Mouse (Mus musculus) B cell, adult 2 months (primary cell): ENCODE results near the gene Vmn1r221.
"Not testable (repeated sequence)": the region's sequence is repeated elsewhere in the genome, so short reads cannot be mapped to it uniquely, and the experiment has no call there.

Source experiments
- DNase-seq, 2 experiments: peaks; one replicate each; pipeline ENCODE4 v3.0.0; 2022

The Vmn1r221 gene

DNA sequence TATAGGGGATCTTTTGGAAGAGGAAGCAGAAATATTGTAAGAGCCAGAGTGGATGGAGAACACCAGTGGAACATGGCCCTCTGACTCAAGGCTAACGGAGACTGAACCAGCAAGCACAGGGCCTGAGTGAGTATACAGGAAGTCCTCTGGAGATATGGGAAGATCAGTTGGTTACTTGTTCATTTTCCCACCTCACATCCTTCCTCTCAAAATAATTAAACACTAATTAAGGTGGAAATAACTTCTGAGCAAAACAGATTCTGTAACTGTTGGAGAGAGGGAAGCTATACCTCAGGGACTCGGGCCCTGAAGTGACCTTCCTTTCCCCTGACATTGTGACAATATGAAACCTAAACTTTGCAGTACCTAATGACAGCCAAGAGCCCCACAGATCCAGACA lies at the start of gene Vmn1r221:
Gene Vmn1r221 (plus strand): TSS at position 301 of the 400 bp plus-strand sequence.
- DNase-seq = not testable (repeated sequence)

DNA sequence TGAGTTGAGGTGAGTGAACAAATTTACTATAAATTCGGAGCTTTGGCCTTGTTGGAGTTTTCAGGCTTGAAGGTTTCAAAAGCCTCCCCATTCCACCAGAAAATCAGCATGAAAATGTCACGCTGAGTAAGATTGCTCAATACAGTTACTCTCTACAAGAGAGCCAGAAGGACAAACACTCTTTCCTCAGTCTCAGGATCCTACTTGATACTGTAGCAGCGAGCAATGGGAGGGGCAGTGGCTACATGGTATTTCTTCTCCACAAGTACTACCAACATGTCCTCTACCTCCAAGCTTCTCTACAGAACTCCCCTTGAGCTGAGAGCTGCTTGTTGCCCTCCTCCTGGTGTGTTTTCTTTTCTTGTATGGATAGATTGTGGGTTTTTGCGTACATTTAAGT lies 47.5 kb upstream of the Vmn1r221 start:
- DNase-seq = not testable (repeated sequence)

DNA sequence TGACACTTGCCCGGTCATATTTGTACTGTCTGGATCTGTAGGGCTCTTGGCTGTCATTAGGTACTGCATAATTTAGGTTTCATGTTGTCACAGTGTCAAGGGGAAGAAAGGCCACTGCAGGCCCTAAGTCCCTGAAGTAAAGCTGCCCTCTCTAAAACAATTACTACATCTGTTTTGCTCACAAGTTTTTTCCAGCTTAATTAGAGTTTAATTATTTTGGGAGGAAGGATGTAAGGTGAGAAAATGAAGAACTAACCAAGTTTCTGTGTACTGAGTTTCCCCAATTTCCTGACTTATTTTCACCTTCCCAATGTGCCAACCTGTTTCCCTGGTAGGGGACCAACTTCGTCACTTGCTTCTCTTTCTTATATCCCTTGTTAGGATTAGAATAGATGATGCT lies 26.1 kb upstream of the Vmn1r221 start, which contains the start of gene Vmn1r220:
Gene Vmn1r220 (minus strand): TSS at position 101 of the 400 bp plus-strand sequence.
- DNase-seq = no peak

DNA sequence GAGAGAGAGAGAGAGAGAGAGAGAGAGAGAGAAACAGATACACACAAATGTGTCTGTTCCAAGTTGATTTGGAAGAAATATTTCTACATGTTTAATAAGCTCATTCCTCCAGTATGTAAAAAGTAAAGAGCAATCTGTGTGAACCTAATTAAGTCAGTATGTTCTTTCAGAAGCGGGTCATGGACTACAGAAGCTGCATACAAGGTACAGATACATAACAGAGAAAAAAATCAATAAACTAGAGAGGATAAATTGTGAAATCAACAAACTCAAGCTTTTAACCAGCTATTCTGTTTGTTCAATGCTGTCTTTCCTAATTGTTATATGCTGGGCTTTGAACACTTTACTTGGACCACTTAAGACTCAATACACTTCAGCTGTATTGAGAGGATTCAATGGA lies 10.0 kb upstream of the Vmn1r221 start:
- DNase-seq = not testable (repeated sequence)

DNA sequence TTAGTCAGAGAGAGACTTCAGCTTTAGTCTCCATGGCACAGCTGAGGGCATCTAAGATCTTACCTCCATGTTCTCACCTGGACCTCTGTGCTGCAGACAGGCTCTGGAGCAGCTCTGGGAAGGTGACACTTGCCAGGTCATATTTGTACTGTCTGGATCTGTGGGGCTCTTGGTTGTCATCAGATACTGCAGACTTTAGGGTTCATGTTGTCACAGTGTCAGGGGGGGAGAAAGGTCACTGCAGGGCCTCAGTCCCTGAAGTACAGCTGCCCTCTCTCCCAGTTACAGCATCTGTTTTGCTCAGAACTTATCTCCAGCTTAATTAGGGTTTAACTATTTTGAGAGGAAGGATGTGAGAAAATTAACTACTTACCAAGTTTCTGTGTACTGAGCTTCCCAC lies 21.9 kb downstream of the Vmn1r221 start, which contains the start of gene Vmn1r222:
Gene Vmn1r222 (minus strand): TSS at position 101 of the 400 bp plus-strand sequence.
- DNase-seq = not testable (repeated sequence)

DNA sequence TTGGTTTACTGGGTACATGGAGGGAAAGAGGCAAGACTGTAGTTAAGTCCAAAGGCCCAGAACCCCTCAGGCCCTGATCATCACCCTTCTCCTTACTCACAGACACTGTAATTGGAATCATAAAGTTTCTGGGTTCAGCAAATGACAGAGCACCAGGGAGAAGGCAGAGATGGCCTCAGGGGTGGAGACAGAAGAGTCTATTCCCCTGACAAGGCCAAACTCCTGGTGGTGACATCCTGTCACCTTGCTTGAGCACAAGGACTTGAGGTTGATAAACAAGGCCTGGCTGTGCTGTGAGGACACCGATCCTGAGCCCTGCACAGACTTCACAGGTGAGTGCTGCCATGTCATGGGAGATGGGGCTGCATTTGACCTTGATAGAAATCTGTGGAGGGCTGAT lies 32.9 kb downstream of the Vmn1r221 start, which contains the start of gene Vmn1r223:
Gene Vmn1r223 (plus strand): TSS at position 301 of the 400 bp plus-strand sequence.
- not testable (repeated sequence) for DNase-seq

DNA sequence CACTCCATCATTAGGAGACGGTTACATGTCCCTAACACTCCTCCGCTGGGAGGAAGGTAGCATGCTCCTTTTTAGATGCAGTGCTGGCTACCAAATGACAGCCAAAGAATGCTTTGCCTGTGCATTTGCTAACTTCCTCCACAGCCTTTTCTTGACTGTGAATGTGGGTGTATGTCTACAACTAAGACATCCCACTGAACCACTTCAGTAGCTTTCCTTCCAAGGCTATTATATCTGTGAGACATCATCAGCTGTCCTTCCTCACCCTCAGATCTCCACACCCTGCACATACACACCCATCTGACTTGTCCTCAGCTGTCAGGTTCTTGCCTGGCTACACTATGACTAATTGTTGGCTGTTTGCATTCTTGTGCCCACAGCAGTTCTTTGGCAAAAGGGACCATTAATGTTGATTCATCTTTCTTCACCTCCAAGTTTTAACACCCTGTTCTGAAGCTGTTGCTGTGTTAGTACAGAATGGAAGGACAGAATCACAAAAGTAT lies 44.7 kb downstream of the Vmn1r221 start:
- DNase-seq = no peak

DNA sequence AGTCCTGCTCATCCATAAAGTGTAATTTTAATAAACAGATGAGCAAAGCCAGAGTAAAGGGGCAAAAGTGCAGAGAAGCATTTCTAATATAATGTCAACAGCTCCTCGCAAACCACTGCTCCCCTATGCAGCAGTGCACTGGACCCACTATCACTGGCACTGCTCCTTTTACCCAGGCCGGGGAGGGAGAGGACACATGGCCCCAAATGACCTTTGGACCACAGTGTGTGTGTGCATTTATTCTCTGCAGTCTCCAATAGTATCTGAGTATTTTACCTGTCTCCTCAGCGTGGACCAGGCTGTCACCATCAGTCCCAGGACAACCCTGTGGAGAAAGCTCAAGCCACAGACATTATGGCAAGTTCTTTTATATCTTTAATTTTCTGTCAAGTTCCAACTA lies 54.7 kb downstream of the Vmn1r221 start:
- DNase-seq = not testable (repeated sequence)

DNA sequence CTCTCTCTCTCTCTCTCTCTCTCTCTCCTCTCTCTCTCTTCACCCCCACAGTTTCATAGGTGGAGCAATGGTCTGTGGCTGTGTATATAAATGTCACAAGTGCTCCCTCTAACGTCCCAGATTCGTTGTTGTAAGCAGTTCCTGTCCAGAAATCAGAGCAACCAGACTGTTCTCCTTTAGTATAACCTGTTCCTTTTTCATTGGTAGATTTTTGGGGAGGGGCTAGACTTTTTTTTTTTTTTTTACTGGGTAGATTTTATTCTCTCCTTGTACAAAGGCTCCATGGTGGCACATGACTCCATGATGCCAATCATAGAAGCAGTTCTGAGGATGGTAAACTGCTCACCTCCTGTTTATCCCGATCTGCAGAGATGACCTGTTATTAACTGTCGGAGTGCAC lies 55.2 kb downstream of the Vmn1r221 start:
- not testable (repeated sequence) for DNase-seq

DNA sequence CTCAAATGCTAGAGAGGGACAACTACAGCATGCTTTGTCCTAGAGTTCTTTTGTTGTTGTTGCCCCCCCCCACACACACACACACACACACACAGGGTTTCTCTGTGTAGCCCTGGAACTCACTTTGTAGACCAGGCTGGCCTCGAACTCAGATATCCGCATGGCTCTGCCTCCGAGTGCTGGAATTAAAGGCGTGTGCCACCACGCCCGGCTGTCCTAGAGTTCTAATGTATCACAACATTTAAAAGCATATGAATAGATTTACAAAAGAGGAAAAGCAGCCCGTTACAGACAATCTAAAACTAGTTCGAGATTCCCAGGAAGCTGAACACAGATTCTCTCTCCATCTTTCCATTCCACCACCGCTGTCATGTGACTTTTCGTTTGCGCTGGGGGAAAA lies 55.8 kb downstream of the Vmn1r221 start:
- DNase-seq = no peak

DNA sequence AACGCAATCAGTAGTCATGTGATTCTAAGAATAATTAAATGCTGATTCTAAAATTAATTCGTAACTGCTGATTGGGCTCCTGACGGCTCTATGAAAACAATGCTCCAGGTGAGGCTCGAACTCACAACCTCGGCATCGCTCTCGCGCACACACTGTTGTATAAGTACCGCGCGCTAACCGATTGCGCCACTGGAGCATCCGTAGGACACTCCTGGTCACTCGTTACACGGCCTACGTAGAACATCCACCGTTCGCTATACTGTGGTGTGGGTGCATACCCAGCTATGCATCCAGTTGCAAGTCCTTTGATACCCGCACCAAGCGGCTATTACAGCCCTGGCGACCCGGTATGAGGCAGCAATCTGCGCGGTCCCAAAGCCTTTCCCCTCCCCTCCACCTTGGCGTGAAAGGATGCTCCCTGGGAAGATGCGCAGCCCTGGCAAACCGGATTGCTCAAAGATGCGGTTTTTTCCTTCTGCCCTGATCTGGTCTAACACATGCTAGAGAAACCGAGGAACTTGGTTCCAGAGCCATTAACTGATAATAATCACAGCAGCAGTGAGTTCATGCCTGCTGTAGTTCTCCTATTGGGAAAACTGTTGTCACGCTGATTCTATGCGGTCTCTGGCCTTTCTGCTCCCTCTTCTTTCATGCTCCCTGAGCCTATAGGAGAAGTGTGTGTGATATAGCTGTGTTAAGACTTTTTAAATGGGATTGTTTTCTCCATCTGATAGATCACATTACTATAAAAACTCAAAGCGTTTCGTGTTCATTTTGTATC lies 56.6 kb downstream of the Vmn1r221 start:
- no peak for DNase-seq
